Mouse (Mus musculus): ENCODE measurements at regions not wholly inside any gene's neighbourhood (a gene's known extent, or its start where the extent isn't known, plus 50 kb on each side); places are given as distances from the start of the nearest gene placed in this dataset.

DNA sequence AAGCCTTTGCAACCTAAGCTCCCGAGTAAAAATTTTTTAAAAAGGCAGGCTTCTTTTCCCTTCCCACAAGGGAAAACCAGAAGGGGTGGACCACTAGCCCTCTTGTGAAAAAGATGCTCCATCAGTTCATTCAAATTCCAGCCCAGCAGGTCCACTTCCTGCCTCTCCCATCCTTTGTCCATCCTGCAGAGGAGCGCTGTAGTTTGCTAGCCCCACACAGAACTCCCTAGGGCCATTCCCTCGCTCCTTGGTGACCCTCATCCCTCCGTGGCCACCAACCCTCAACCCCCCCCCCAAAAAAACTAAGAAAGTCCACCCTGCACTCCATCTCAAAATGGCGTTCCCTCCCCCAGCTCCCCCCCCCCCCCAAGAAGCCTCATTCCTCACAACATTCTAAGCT is 136.5 kb downstream of the Ly86 start:
- Histone ChIP-seq H3K4me2 (ENCODE audit: insufficient read depth, low read depth, poor library complexity, severe bottlenecking) (no peak overlapping the region), H3K9ac (ENCODE audit: insufficient read depth, low read depth) (no peak overlapping the region), H3K4me1 (ENCODE audit: control insufficient read depth in 1 of 2, insufficient read depth in 2 of 2) (0 out of 4 replicates have a peak, but pooled peaks cover 0 to 2% of the 10 kb centered on the region in 2 experiments), H3K36me3 (replicated peaks in 1 of 2; ENCODE audit: control insufficient read depth in 1 of 2, insufficient read depth in 1 of 2, low read length in 1 of 2) (no peaks in the 10 kb centered on the region), H3K27me3 (replicated peaks) (no peaks in the 10 kb centered on the region), H3K4me3 (replicated peaks in 1 of 3; ENCODE audit: low read depth in 2 of 3, low read length in 2 of 3, poor library complexity in 1 of 3) (no peak overlapping the region), H3K79me2 (replicated peaks; ENCODE audit: control insufficient read depth, extremely low read depth, insufficient read depth, poor library complexity, severe bottlenecking) (no peaks in the 10 kb centered on the region), H3K27ac (ENCODE audit: insufficient read depth, low read depth) (no peak overlapping the region), H3K9me3 (replicated peaks; ENCODE audit: low read length) (no peaks in the 10 kb centered on the region)
- TF ChIP-seq ZC3H11A (IDR thresholded peaks at IDR 0.05; ENCODE audit: low read depth, low read length) (no peak), POLR2A (IDR thresholded peaks at IDR 0.05; ENCODE audit: low read depth, low read length) (no peak), ELF1 (IDR thresholded peaks at IDR 0.05; ENCODE audit: low read depth, low read length) (no peak), GABPA (IDR thresholded peaks at IDR 0.05; ENCODE audit: insufficient replicate concordance, low read depth, low read length) (no peak), RCOR1 (conservative IDR thresholded peaks at IDR 0.05; ENCODE audit: low read depth, low read length) (no peak), IRF4 (IDR thresholded peaks at IDR 0.05; ENCODE audit: low read depth, low read length) (no peak), MAX (IDR thresholded peaks at IDR 0.05; ENCODE audit: low read length) (no peak), CTCF (conservative IDR thresholded peaks at IDR 0.05 in 1 of 2, IDR thresholded peaks at IDR 0.05 in 1 of 2; ENCODE audit: low read depth in 2 of 2, low read length in 2 of 2) (no peak), SMC3 (IDR thresholded peaks at IDR 0.05; ENCODE audit: low read depth, low read length) (no peak), E2F4 (IDR thresholded peaks at IDR 0.05; ENCODE audit: insufficient replicate concordance, low read depth, low read length) (no peak), CHD1 (IDR thresholded peaks at IDR 0.05; ENCODE audit: low read depth, low read length) (no peak), POLR2AphosphoS2 (IDR thresholded peaks at IDR 0.05; ENCODE audit: low read depth, low read length) (no peak), MAZ (IDR thresholded peaks at IDR 0.05; ENCODE audit: low read depth, low read length) (no peak), JUND (conservative IDR thresholded peaks at IDR 0.05; ENCODE audit: low read depth, low read length) (no peak), USF1 (IDR thresholded peaks at IDR 0.05; ENCODE audit: low read depth, low read length) (no peak), RAD21 (IDR thresholded peaks at IDR 0.05; ENCODE audit: low read depth, low read length) (no peak), SIN3A (IDR thresholded peaks at IDR 0.05; ENCODE audit: low read length) (no peak), UBTF (IDR thresholded peaks at IDR 0.05; ENCODE audit: low read depth, low read length) (no peak), EP300 (IDR thresholded peaks at IDR 0.05; ENCODE audit: low read length) (no peak), KAT2A (IDR thresholded peaks at IDR 0.05; ENCODE audit: insufficient replicate concordance, low read length) (no peak)
- dilution Hi-C loops (cut with MboI; ENCODE audit: extremely low pct_ligation_motif_present, extremely low pct_unique_long_range_greater_than_20kb, low sequenced_read_pairs) (no loop called here), in situ Hi-C loops (cut with MboI; ENCODE audit: low pct_ligation_motif_present, low pct_unique_long_range_greater_than_20kb, low sequenced_read_pairs) (no loop called here)
- no peak for DNase-seq (ENCODE audit: extremely low read depth)

DNA sequence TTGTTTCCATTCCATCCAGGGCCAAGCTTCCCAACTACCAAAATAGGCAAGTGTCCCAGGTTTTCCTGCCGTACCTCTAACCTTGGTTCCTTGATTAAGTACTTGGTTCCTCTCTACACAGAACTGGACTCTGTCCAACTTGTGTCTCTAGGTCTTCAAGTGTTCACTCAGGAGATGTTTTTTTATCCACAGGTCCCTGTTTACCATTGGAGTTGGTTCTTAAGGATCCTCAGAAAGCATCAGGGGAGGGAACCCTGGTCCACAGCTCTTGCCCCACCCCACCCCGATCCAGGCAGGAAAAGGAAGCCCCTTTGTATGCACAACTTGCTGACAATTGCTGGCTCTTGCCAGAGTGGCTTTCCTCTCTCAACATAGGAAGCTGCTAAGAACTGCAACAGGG is 137.0 kb downstream of the Ly86 start:
- Histone ChIP-seq H3K4me2 (ENCODE audit: insufficient read depth, low read depth, poor library complexity, severe bottlenecking) (no peak overlapping the region), H3K79me2 (replicated peaks; ENCODE audit: control insufficient read depth, extremely low read depth, insufficient read depth, poor library complexity, severe bottlenecking) (no peaks in the 10 kb centered on the region), H3K4me1 (ENCODE audit: control insufficient read depth in 1 of 2, insufficient read depth in 2 of 2) (0 out of 4 replicates have a peak, but pooled peaks cover 0 to 1% of the 10 kb centered on the region in 2 experiments), H3K4me3 (replicated peaks in 1 of 3; ENCODE audit: low read depth in 2 of 3, low read length in 2 of 3, poor library complexity in 1 of 3) (no peak overlapping the region), H3K27ac (ENCODE audit: insufficient read depth, low read depth) (no peak overlapping the region), H3K27me3 (replicated peaks) (no peaks in the 10 kb centered on the region), H3K9me3 (replicated peaks; ENCODE audit: low read length) (no peaks in the 10 kb centered on the region), H3K9ac (ENCODE audit: insufficient read depth, low read depth) (no peak overlapping the region), H3K36me3 (replicated peaks in 1 of 2; ENCODE audit: control insufficient read depth in 1 of 2, insufficient read depth in 1 of 2, low read length in 1 of 2) (no peaks in the 10 kb centered on the region)
- DNase-seq (ENCODE audit: extremely low read depth), result no peak
- in situ Hi-C loops (cut with MboI; ENCODE audit: low pct_ligation_motif_present, low pct_unique_long_range_greater_than_20kb, low sequenced_read_pairs) (no loop called here), dilution Hi-C loops (cut with MboI; ENCODE audit: extremely low pct_ligation_motif_present, extremely low pct_unique_long_range_greater_than_20kb, low sequenced_read_pairs) (no loop called here)
- TF ChIP-seq MEF2A (IDR thresholded peaks at IDR 0.05; ENCODE audit: borderline replicate concordance, low read depth, low read length), result no peak
- TF ChIP-seq SMC3 (IDR thresholded peaks at IDR 0.05; ENCODE audit: low read depth, low read length), result no peak
- no peak for TF ChIP-seq RAD21 (IDR thresholded peaks at IDR 0.05; ENCODE audit: low read depth, low read length)
- no peak for TF ChIP-seq BHLHE40 (IDR thresholded peaks at IDR 0.05; ENCODE audit: low read depth, low read length)
- TF ChIP-seq MYC (IDR thresholded peaks at IDR 0.05; ENCODE audit: low read depth, low read length), result no peak
- TF ChIP-seq JUN (IDR thresholded peaks at IDR 0.05; ENCODE audit: insufficient read depth, low read depth, low read length), result no peak
- TF ChIP-seq CHD1 (IDR thresholded peaks at IDR 0.05; ENCODE audit: low read depth, low read length), result no peak
